Mouse (Mus musculus) heart, adult 11 months (tissue): ENCODE data around the gene Sox5.

Experiments
- DNase-seq: peaks from one replicate; pipeline ENCODE4 v3.0.0; 2022

Gene Sox5

DNA sequence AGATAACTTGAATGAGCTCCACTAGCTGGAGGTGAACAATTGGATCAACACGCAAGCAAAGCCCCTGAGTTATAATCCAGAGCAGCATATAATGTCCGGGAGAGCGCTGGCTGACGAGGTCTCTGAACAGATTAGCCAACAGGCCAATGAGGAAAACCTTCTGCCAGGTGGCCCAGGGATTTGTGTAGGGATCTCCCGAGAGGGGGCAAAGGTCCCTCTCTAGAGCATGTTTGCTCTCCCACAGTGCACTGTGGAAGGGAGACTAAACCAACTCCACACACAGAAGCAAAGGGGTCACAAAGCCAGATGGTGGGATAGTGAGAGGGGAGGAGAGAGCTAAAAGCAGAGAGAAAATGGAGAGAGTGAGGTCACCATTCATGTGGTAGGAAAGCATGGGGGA is 128.9 kb downstream of the Sox5 start:
- DNase-seq, result no peak

- no peak for DNase-seq
Measured at GRCm38 (mm10) chr6:144648896-144649295, 132.9 kb downstream of the Sox5 start.

- DNase-seq, result peak; percentile 75
Measured at GRCm38 (mm10) chr6:144648124-144648591, 133.6 kb downstream of the Sox5 start.

GRCm38 (mm10) chr6:144646331-144646730 is 135.4 kb downstream of the Sox5 start:
- no peak for DNase-seq

DNA sequence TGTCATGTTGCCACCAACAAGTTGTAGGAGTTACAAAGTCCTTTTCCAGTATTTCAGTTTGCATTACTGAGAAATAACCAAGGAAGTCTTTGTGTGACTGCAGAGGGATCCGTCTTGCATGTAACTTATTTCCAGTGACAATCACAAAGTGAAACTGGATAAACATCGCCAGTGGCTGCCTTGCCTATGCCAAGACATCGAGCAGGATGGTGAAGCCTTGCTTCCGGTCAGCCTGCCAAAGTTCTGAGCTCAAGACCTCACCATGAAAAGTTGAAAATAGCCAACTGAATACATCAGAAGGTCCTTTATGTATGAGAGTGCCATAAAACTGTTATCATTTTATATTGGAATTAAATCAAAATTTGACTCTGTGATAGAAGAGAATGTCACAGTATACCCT is 136.0 kb downstream of the Sox5 start:
- peak; percentile 87 for DNase-seq

DNA sequence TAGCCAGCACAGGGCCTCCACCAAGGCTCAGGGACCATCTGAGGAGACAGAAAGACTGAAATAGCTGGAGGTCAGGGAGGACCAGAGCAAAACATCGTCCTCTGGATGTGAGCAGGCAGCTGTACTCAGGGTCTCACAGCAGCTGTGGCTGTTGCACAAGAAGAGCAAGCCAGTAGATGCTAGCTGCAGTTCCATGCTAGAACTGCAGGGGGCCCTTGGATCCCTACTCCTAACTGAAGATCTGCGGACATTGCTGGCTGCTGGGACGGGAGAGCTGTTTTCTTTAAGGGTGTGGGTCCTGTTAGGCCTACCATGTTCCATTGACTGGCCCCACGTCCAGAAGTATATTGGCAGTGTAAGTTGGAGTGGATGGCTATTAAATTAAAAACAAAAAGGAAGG is 137.1 kb downstream of the Sox5 start:
- peak; percentile 96 for DNase-seq

DNA sequence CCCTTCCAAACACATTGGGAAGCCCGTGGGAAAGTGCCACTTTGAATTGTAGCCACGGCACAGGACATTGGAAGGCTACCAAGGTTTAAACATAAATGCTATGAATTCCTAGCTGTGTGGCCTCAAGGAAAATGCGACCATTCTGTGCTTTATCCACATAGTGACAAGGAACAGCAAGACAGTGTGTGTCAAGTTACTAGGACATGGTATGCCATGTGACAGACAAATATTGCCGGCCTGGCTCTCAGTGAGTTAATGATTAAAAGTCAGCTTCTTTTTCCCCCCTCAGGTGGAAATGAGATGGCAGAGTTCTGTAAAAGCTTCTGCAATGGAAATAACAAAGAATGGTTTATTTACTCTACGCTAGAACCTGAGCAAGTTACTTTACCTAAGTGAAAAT is 138.2 kb downstream of the Sox5 start:
- DNase-seq, result peak; percentile 28

DNA sequence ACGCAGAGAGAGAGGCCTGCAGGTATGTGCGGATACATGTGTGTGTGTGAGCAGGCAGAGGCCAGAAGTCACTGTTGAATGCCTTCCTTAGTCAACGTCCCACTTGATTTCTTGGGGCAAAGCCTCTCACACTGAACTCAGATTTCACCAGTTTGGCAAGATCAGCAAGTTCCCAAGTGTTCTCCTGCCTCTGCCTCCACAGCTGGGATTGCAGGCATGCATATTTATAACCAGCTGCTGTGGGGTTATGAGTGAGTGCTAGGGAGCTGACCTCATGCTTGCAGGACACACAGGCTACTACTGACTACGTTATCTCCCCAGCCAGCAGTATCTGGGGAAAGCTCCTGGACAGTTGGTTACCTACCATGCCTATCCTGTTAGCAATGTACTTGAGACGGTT is 139.9 kb downstream of the Sox5 start:
- peak; percentile 93 for DNase-seq

- peak; percentile 88 for DNase-seq
Measured at GRCm38 (mm10) chr6:144640591-144640990, 141.2 kb downstream of the Sox5 start.

- DNase-seq, result peak; percentile 86
Measured at GRCm38 (mm10) chr6:144638547-144638946, 143.2 kb downstream of the Sox5 start.

DNA sequence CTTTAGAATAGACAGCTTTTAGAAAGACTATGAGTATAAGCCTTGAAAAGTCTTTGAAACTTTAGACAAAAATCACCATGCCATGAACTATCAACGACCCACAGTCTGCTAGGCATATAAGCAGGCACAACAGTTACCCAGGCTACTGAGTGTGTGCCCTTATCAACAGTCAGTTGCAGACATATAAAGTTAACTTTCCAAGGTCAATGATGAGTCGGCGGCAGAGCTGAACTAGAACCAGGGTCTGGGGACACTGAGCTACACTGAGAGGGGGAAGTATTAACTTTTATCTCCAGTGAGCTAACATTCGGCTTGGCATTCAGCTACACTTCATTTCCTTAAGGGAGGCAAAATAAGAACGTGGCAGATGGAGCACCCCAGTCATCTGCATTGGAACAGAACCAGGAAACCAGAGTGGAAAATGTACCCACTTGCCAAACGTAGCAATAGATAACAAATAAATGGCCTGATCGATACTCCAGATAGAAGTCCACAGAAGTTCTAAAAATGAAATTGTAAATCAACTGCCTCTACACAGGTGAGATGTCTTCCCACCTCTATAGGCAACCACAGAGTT is 154.2 kb downstream of the Sox5 start:
- DNase-seq, result peak; percentile 51

- DNase-seq, result peak; percentile 58
Measured at GRCm38 (mm10) chr6:144621089-144621769, 160.5 kb downstream of the Sox5 start.

DNA sequence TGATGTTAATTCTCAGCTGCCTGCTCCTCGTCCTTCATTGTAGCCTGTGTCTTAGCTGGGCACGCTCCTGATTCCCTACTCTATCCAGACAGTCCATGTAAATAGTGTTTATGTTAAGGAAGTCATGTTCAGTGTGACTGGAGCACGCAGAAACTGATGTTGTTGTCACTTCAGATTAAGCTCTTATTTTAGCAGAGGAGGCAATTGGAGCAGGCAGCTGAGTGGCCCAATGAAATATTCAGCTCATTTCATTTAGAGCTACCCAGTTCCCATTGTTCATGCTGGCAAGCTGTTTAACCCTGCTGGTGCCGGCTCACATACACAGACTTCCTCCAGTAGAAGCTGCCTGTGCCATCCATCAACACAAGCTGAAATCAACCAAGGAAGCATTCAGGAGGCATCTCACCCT is 170.4 kb downstream of the Sox5 start:
- DNase-seq, result peak; percentile 59

GRCm38 (mm10) chr6:144610878-144611277 is 170.9 kb downstream of the Sox5 start:
- peak; percentile 55 for DNase-seq

- peak; percentile 66 for DNase-seq
Measured at GRCm38 (mm10) chr6:144602883-144603282, 178.9 kb downstream of the Sox5 start.

GRCm38 (mm10) chr6:144600351-144600750 is 181.4 kb downstream of the Sox5 start:
- DNase-seq, result peak; percentile 51

DNA sequence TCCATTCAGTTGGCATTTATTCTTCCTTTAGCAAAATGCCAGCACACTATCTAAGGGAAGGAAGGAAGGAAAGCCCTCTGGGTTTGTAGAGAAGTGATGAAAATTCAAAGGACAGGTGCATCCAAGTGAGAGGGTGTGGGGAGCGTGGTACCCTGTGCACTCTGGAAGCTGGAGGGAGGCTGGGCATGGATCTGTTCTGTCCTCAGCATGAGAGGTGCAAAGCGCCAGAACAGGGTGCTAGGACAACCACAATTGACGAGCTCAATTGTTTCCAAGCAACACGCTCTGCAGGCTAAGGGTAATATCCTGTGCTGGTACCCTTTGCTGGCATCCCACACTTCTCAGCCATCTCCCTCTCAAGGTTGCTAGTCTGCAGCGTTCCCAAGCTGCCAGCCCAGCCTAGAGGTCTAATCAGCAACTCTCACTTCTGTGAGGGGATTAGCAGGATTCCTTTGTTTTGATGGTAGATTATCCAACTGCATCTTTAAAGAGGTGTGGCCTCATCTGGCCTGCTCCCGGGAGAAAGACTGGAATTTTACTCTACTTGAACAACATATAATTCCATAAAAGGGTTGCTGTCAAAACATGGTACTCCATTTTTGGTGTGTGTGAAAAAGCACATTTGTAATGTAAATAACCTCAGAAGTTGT is 183.3 kb downstream of the Sox5 start:
- DNase-seq, result peak; percentile 64

DNA sequence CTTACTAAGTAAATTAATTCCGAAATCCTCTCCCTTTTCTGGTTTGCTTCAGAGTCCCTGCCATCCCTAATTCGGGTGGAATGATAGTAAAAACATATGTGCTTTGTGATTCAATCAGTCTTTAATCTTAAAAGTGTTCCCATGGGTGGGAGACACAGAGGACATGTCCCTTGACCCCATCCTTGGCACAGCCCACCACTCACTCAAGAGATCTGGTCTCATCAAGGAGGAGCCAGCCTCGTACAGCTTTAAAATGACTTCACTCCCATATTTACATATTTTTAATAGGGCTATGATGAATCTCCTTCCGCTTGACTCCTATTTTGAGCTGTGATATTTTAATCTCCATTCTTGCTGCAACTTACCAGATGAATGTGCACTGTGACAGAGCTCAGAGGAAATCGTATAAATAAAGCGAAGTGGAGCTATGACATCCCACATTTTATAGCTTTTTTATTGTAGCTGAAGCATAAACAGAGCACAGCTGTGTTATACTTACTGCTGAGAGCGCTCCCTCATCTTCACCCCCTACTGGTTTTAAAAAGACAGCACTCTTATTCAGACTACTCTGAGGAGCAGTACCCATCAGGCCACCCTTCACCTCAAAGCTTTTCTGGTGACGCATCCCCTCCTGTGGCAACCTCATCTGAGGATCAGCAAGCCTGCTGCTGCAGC is 185.1 kb downstream of the Sox5 start:
- DNase-seq, result peak; percentile 72

DNA sequence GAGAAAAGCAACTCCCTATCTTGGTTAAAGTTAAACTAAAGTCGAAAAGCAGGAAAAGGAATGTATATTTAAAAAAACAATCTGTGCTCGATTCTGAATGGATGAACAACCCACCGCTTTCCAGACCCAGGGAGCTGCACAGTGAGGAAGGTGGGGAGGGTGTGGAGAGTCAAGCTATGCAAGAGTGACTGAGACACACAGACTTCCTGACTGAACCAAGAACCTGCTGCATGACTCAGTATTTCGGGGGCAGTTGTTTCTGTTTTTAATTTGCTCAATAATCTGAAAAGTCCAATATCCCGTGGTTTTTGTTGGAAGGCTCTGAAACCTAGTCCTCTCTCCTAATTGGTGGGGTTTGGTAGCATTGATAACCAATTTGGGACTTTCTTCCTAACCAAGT is 196.9 kb downstream of the Sox5 start:
- no peak for DNase-seq

DNA sequence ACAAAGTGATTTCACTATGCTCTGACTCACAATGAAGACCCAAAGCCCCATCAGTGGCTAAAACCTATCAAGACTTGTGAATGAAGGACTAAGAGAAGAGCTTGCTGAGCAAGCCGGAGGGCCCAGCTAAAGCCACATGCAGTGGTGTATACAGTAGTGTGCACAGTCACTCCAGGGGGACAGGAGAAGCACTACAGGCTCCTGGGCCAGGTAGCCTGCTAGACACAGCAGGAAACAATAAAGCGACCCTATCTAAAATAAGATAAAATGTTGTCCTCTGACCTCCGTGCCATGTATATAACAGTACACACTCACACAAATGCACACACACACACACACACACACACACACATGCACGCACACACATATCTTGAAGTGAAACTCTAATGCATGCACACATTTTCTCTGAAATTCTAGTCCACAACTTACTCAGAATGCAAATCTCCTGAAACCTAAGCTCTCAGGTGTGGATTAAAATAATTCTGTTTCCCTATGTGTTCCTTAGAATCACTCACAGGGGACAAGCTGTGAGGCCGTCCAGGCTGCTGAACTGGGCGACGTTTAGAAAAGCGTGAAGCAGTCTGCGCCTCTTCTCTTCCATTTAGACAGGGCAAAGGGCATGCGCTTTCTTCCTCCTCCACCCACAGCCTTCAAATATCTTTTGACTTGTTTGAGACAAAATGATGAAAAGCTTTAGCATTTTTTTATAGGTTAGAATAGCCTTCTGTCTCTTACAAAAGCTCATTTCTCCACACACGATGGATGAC is 197.5 kb downstream of the Sox5 start:
- DNase-seq, result no peak

DNA sequence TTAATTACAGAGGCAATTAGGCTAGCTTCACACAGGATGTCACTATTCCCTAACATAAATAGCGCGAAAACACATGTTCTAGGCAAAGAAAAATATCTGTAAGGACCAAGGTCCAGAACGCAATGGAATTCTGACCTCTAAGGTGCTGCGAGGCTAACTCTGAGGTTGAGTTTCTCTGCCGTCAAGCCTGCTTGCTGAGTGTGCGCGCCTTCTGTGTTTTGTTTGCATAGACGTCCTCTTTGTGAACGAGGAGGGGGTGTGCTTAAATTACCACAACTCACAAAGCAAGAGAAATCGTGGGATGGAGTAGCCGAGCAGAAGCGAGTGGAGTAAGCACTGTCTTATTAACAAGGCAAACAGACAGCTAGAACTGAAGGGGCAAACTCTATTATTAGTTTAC is 202.5 kb downstream of the Sox5 start:
- DNase-seq, result peak; percentile 9

- DNase-seq, result peak; percentile 78
Measured at GRCm38 (mm10) chr6:144570850-144571249, 210.9 kb downstream of the Sox5 start.

GRCm38 (mm10) chr6:144565827-144566226 is 215.9 kb downstream of the Sox5 start:
- peak; percentile 40 for DNase-seq
